Mouse (Mus musculus): ENCODE data around the gene Ctc1.

- no peak for TF ChIP-seq POLR2A (IDR thresholded peaks at IDR 0.05; ENCODE audit: insufficient read length, low read depth)
- no peak for TF ChIP-seq MYOG (IDR thresholded peaks at IDR 0.05; ENCODE audit: control insufficient read depth in 1 of 3, insufficient read depth in 1 of 3, insufficient read length in 2 of 3, low read depth in 2 of 3)
These were observed 32.9 kb upstream of the Ctc1 start for GRCm38 (mm10) chr11:68982639-68983369.

All from myocyte (in vitro differentiated cells).